Mouse (Mus musculus) CH12.LX (cell line): ENCODE results near the gene Lrp6.

Experiments used
- CTCF ChIP-seq, 2 experiments: IDR thresholded peaks in 1 of 2; conservative IDR thresholded peaks in 1 of 2; 2 replicates each; pipeline ENCODE4 v1.5.1; 2011 to 2012; ENCODE audit warnings: low read depth in 2 of 2, low read length in 2 of 2, improper control_type of control experiment in 1 of 2, inconsistent platforms in 1 of 2, mild to moderate bottlenecking in 1 of 2, moderate library complexity in 1 of 2
- E2F4 ChIP-seq: IDR thresholded peaks from 2 replicates; pipeline ENCODE4 v1.6.1; 2011; ENCODE audit warnings: low read depth, low read length, improper control_type of control experiment; ENCODE audit not compliant: insufficient replicate concordance
- GABPA ChIP-seq: IDR thresholded peaks from 2 replicates; pipeline ENCODE4 v1.6.1; 2012; ENCODE audit warnings: low read depth, low read length, improper control_type of control experiment, inconsistent platforms; ENCODE audit not compliant: insufficient replicate concordance
- HCFC1 ChIP-seq: IDR thresholded peaks from 2 replicates; pipeline ENCODE4 v1.6.1; 2012; ENCODE audit warnings: low read depth, mild to moderate bottlenecking, inconsistent platforms, low read length, improper control_type of control experiment
- MAX ChIP-seq: IDR thresholded peaks from 2 replicates; pipeline ENCODE4 v1.6.1; 2011; ENCODE audit warnings: low read length, improper control_type of control experiment
- MYC ChIP-seq: IDR thresholded peaks from 2 replicates; pipeline ENCODE4 v1.6.1; 2011; ENCODE audit warnings: low read depth, mild to moderate bottlenecking, improper control_type of control experiment, low read length
- NELFE ChIP-seq: IDR thresholded peaks from 2 replicates; pipeline ENCODE4 v1.6.1; 2011; ENCODE audit warnings: low read depth, low read length, improper control_type of control experiment
- POLR2A ChIP-seq: IDR thresholded peaks from 2 replicates; pipeline ENCODE4 v1.6.1; 2011; ENCODE audit warnings: low read depth, mild to moderate bottlenecking, improper control_type of control experiment, low read length
- RCOR1 ChIP-seq: conservative IDR thresholded peaks from 2 replicates; pipeline ENCODE4 v1.6.1; 2012; ENCODE audit warnings: low read depth, mild to moderate bottlenecking, inconsistent platforms, low read length, improper control_type of control experiment
- USF1 ChIP-seq: IDR thresholded peaks from 2 replicates; pipeline ENCODE4 v1.6.1; 2014; ENCODE audit warnings: low read depth, mild to moderate bottlenecking, inconsistent platforms, low read length, improper control_type of control experiment
- USF2 ChIP-seq: conservative IDR thresholded peaks from 2 replicates; pipeline ENCODE4 v1.6.1; 2011; ENCODE audit warnings: low read depth, low read length, improper control_type of control experiment
- ZC3H11A ChIP-seq: IDR thresholded peaks from 2 replicates; pipeline ENCODE4 v1.6.1; 2012; ENCODE audit warnings: low read depth, mild to moderate bottlenecking, inconsistent platforms, low read length, improper control_type of control experiment
- ZMIZ1 ChIP-seq: IDR thresholded peaks from 2 replicates; pipeline ENCODE4 v1.6.1; 2012; ENCODE audit warnings: low read depth, mild to moderate bottlenecking, inconsistent platforms, low read length, improper control_type of control experiment

DNA sequence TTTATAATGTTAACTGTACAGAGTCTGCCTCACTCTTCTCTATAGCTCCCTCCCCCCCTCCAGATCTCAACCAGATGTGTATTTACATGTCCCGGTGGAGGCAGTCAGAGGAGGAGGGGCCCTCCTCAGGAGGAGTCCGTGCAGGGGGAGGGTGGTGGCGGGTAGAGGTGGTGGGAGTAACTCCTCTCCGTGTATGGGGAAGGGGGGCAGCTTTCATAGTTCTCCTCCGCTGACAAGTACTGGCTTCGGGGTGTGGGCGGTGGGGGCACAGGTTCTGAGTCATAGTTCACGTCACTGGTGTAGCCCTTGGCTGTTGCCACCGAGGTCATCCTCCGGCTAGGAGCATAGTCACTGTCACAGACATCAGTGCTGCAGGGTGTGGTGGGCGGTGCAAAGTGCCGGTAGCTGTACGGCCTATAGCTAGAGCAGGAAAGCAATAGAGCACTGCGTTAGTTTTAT, 116.1 kb downstream of the Lrp6 start:
- TF ChIP-seq NELFE (no peak), CTCF (conservative IDR thresholded peaks at IDR 0.05 in 1 of 2, IDR thresholded peaks at IDR 0.05 in 1 of 2; ENCODE audit: low read depth in 2 of 2, low read length in 2 of 2) (no peak), GABPA (no peak), ZC3H11A (no peak), MAX (no peak), ZMIZ1 (no peak), POLR2A (no peak), USF1 (no peak), MYC (no peak), HCFC1 (no peak), E2F4 (no peak), RCOR1 (no peak), USF2 (no peak)
